Mouse (Mus musculus) megakaryocyte progenitor cell, adult 5-6 weeks (primary cell): ENCODE data around the gene Dync1i2. TPM values are rescaled to one million over a fixed set of nuclear protein-coding genes. Genes with fewer than 3 reads are reported as not detected.

Experiments
- total RNA-seq, 2 experiments: library from RNA; stranded (forward) in 1 of 2; stranded (reverse) in 1 of 2; fragments of 157-497, 149-512 nt in 1 of 2; fragments of 200-1000 nt in 1 of 2; gene quantifications; 2 replicates each; pipeline versions ENCODE4 v1.2.3 to v1.2.4; 2015 to 2017

Dync1i2 gene
- total RNA-seq, 2 experiments from 2014 or later: 75.0 to 104 TPM

Other genes with a start within 250 kb of the Dync1i2 start
- gene Dcaf17, start 156.4 kb upstream of the Dync1i2 start, total RNA-seq (2015): 9.4 and 9.6 TPM in 2 replicates
- 15.1 and 28.8 TPM in 2 replicates for gene Dcaf17, start 156.4 kb upstream of the Dync1i2 start, total RNA-seq (2017)
- gene Mettl8, start 156.1 kb upstream of the Dync1i2 start, total RNA-seq (2015): 26.8 and 37.1 TPM in 2 replicates
- gene Mettl8, start 156.1 kb upstream of the Dync1i2 start, total RNA-seq (2017): 17.5 and 27.8 TPM in 2 replicates
- gene Cybrd1, start 93.8 kb upstream of the Dync1i2 start, total RNA-seq (2015): 0.05 TPM in 1 of 2 replicates, not detected in the other
- 0.08 TPM in 1 of 2 replicates, not detected in the other for gene Cybrd1, start 93.8 kb upstream of the Dync1i2 start, total RNA-seq (2017)
- 51.5 and 73.0 TPM in 2 replicates for gene Slc25a12, start 156.0 kb downstream of the Dync1i2 start, total RNA-seq (2015)
- 78.3 and 79.2 TPM in 2 replicates for gene Slc25a12, start 156.0 kb downstream of the Dync1i2 start, total RNA-seq (2017)
- 178 and 189 TPM in 2 replicates for gene Hat1, start 177.3 kb downstream of the Dync1i2 start, total RNA-seq (2015)
- 192 and 193 TPM in 2 replicates for gene Hat1, start 177.3 kb downstream of the Dync1i2 start, total RNA-seq (2017)
- 30.3 and 39.8 TPM in 2 replicates for gene Metap1d, start 241.6 kb downstream of the Dync1i2 start, total RNA-seq (2015)
- 21.3 and 24.7 TPM in 2 replicates for gene Metap1d, start 241.6 kb downstream of the Dync1i2 start, total RNA-seq (2017)